Mouse (Mus musculus) heart, embryonic 12.5 days (tissue): ENCODE measurements around the gene Celf2. TPM values are rescaled to one million over a fixed set of nuclear protein-coding genes. Genes with fewer than 3 reads are reported as not detected.

Source experiments
- ATAC-seq: fragments of 200-750 bp; cut with Nextera tagmentation; 2 replicates; pipeline ENCODE4 v1.8.0; 2017; ENCODE audit warnings: moderate TSS enrichment, moderate library complexity; ENCODE audit not compliant: insufficient number of reproducible peaks, low FRiP score
- H3K27ac ChIP-seq: fragments of 300-500 bp; sonication (generic); 2 replicates; pipeline ENCODE4 v1.5.1; 2016; ENCODE audit warnings: mild to moderate bottlenecking, moderate library complexity; ENCODE audit not compliant: poor library complexity, severe bottlenecking
- H3K27me3 ChIP-seq: fragments of 300-500 bp; sonication (generic); replicated peaks from 2 replicates; pipeline ENCODE4 v1.6.1; 2016; ENCODE audit warnings: mild to moderate bottlenecking, moderate library complexity
- H3K36me3 ChIP-seq: fragments of 300-500 bp; sonication (generic); 2 replicates; pipeline ENCODE4 v1.6.1; 2016; ENCODE audit warnings: mild to moderate bottlenecking, moderate library complexity
- H3K4me1 ChIP-seq: fragments of 300-500 bp; sonication (generic); replicated peaks from 2 replicates; pipeline ENCODE4 v1.6.1; 2016; ENCODE audit warnings: mild to moderate bottlenecking
- H3K4me2 ChIP-seq: fragments of 300-500 bp; sonication (generic); 2 replicates; pipeline ENCODE4 v1.6.1; 2016; ENCODE audit warnings: mild to moderate bottlenecking, moderate library complexity
- H3K4me3 ChIP-seq: fragments of 300-500 bp; sonication (generic); 2 replicates; pipeline ENCODE4 v1.5.1; 2016; ENCODE audit warnings: mild to moderate bottlenecking
- H3K9ac ChIP-seq: fragments of 300-500 bp; sonication (generic); 2 replicates; pipeline ENCODE4 v1.6.1; 2016; ENCODE audit warnings: mild to moderate bottlenecking, moderate library complexity
- H3K9me3 ChIP-seq: fragments of 300-500 bp; sonication (generic); replicated peaks from 2 replicates; pipeline ENCODE4 v1.6.1; 2016; ENCODE audit warnings: mild to moderate bottlenecking, moderate library complexity
- WGBS: fragments of 180-500 bp; shearing (Covaris S2); methylation state at CpG from one replicate; pipeline ENCODE4 v1.1.7; 2016; 5-methylcytosine and 5-hydroxymethylcytosine counted together
- polyA plus RNA-seq: library from polyadenylated mRNA; unstranded; fragments of >200 nt; fragmentation: Nextera tagmentation; extraction: Ambion mirVana; gene quantifications from 2 replicates; pipeline ENCODE4 v1.2.1, GENCODE M21; 2016

Celf2 gene
- polyA plus RNA-seq, 1 experiment from 2014 or later: 65.8 TPM

DNA sequence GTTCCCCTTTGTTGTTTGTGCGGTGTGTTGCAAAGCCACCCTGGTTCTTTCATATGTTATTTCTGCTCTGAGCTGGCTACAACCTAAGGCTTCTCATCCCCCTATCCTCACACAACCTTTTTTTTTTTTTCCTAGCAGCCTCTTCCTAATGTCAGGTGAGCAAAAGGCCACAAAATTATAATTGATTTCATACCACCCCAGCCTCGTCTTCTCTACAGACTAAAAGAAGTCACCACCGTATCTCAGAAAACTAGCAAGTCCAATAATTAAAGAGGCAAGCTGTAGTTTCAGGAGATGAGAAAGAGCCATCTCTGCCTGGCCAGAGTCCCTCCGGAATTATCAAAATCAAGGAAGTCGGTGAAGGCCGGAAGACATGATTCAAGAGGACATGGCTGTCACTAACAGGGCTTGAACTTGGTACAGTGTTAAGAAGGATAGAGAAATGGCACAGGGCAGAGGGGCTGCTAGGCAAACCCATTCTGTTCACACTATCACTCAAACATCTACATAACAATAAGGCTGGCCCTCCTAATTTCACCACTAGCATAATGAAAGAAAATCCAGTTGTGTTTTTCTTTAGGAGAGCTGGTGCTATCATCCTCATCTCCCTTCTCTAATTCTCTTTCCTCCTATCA is 628.3 kb downstream of the Celf2 start:
- no peak overlapping the region for H3K4me2 ChIP-seq
- H3K27ac ChIP-seq: no peak overlapping the region
- H3K36me3 ChIP-seq: no peaks in the 10 kb centered on the region
- H3K9ac ChIP-seq: no peak overlapping the region
- H3K9me3 ChIP-seq: no peaks in the 10 kb centered on the region
- ATAC-seq: no peak
- H3K4me1 ChIP-seq: peaks cover 12% of the 10 kb centered on the region
- no peak overlapping the region for H3K4me3 ChIP-seq
- H3K27me3 ChIP-seq: no peaks in the 10 kb centered on the region
- 80% methylated on average over 6 of the region's 6 CpGs for WGBS

DNA sequence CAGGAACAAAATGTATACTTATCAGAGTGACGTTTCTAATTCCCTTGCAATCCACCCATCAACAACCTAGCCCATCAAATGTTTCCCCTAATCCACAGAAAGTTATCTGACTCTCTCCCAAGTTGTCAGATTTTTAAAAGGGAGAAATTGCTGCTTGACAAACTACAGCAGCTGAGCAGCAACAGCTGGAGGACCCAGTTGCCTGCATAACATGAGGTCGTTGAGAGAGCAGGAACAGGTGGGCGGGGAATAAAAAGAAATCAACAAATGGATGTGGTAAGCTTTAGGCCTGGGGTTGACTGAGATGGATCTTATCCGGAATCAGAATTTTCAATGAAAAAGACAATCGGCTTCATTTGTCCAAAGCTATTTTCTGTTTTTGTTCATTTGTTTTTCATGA is 632.3 kb downstream of the Celf2 start:
- Histone ChIP-seq H3K4me2 (no peak overlapping the region), H3K27ac (no peak overlapping the region), H3K27me3 (no peaks in the 10 kb centered on the region), H3K9me3 (no peaks in the 10 kb centered on the region), H3K9ac (no peak overlapping the region), H3K4me1 (0 out of 2 replicates have a peak, but pooled peaks cover 3% of the 10 kb centered on the region), H3K36me3 (no peaks in the 10 kb centered on the region), H3K4me3 (no peak overlapping the region)
- 58% methylated on average over 5 of the region's 5 CpGs for WGBS
- ATAC-seq: no peak

DNA sequence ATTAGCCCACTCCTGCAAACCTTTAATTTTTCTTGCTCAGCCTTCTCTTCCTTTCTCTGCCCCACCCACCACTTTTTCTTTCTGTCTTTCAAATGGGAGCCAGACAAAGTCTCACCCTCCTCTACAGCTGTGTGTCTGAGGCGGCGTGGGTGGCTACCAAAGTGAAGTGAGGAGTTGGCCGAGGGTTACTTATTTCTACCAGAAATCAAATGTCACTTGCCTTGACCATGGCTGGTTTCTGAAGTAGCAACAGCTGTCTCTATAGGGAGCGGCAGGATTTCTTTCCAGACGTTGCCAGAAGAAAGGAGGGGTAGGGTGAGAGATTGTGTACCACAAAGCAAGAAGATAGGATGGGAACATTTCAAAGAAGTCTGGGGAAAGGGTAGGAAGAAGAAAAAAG is 632.8 kb downstream of the Celf2 start:
- no peak overlapping the region for H3K27ac ChIP-seq
- ATAC-seq: no peak

GRCm38 (mm10) chr2:6875071-6875611 is 634.2 kb downstream of the Celf2 start:
- Histone ChIP-seq H3K9ac (no peak overlapping the region), H3K4me3 (no peak overlapping the region), H3K27me3 (no peaks in the 10 kb centered on the region), H3K9me3 (no peaks in the 10 kb centered on the region), H3K27ac (no peak overlapping the region), H3K4me2 (no peak overlapping the region), H3K36me3 (no peaks in the 10 kb centered on the region), H3K4me1 (0 out of 2 replicates have a peak, but pooled peaks cover 7% of the 10 kb centered on the region)
- ATAC-seq: no peak
- 38% methylated on average over 11 of the region's 11 CpGs for WGBS

More for the DNA sequence above, 632.8 kb downstream of the Celf2 start:
- no peak overlapping the region for H3K4me3 ChIP-seq
- WGBS: 48% methylated on average over 5 of the region's 5 CpGs
- no peaks in the 10 kb centered on the region for H3K9me3 ChIP-seq
- no peak overlapping the region for H3K4me2 ChIP-seq
- H3K36me3 ChIP-seq: no peaks in the 10 kb centered on the region
- 0 out of 2 replicates have a peak, but pooled peaks cover 3% of the 10 kb centered on the region for H3K4me1 ChIP-seq
- H3K9ac ChIP-seq: no peak overlapping the region
- H3K27me3 ChIP-seq: no peaks in the 10 kb centered on the region

GRCm38 (mm10) chr2:6874266-6874955 is 635.0 kb downstream of the Celf2 start:
- Histone ChIP-seq H3K27ac (no peak overlapping the region), H3K4me3 (no peak overlapping the region), H3K27me3 (no peaks in the 10 kb centered on the region), H3K9me3 (no peaks in the 10 kb centered on the region), H3K9ac (no peak overlapping the region), H3K4me2 (no peak overlapping the region), H3K4me1 (0 out of 2 replicates have a peak, but pooled peaks cover 11% of the 10 kb centered on the region), H3K36me3 (no peaks in the 10 kb centered on the region)
- no peak for ATAC-seq
- WGBS: 68% methylated on average over 10 of the region's 10 CpGs

DNA sequence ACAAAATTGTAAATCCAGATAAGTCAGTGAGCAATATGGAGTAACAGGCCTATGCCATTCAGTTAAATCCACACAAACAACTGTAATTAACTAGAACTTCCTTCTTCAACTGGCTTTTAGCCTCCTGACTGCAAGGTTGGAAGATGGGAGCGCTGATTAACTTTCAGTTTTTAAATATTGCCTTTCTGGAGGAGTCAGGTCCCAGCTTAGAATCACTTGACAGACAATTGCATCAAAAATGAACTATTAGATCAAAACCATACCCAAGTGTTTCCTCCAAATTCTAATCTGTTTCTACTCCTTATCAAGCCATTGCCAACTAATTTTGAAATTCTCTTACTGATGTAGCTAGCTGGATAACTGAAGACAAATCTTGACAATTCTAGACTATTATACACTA is 635.7 kb downstream of the Celf2 start:
- no peaks in the 10 kb centered on the region for H3K27me3 ChIP-seq
- H3K27ac ChIP-seq: no peak overlapping the region
- ATAC-seq: no peak
- no peaks in the 10 kb centered on the region for H3K9me3 ChIP-seq
- no peak overlapping the region for H3K4me2 ChIP-seq
- no peak overlapping the region for H3K4me3 ChIP-seq
- H3K9ac ChIP-seq: no peak overlapping the region
- 87% methylated on average over 1 of the region's 1 CpGs for WGBS
- 0 out of 2 replicates have a peak, but pooled peaks cover 11% of the 10 kb centered on the region for H3K4me1 ChIP-seq
- no peaks in the 10 kb centered on the region for H3K36me3 ChIP-seq

DNA sequence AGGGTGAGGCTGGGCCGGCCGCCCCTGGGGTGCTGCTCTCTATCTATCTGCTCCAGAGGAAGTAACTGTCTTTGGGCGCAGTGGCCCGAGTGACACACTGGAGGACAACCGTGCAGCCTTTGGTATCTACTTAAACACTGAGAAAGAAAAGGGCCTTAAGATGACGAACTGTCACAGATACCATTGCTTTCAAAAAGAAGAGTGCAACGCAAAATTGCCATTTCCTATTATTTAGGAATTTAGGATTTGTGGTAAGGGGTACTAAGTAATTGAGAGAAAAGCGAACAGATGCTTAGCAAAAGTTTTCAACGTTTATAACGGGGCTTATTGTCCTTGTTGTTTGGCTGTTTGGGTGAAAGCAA is 636.5 kb downstream of the Celf2 start:
- WGBS: 14% methylated on average over 10 of the region's 10 CpGs
- peak overlapping the region; percentile 78; the same call in 1 of the 2 replicates for H3K27ac ChIP-seq
- peak; percentile 75; the same call in 1 of the 2 replicates for ATAC-seq
- H3K27me3 ChIP-seq: no peaks in the 10 kb centered on the region
- H3K4me1 ChIP-seq: 0 out of 2 replicates have a peak, but pooled peaks cover 11% of the 10 kb centered on the region
- no peaks in the 10 kb centered on the region for H3K36me3 ChIP-seq
- peak overlapping the region; percentile 84 for H3K9ac ChIP-seq
- no peaks in the 10 kb centered on the region for H3K9me3 ChIP-seq
- H3K4me3 ChIP-seq: peak overlapping the region; percentile 73
- peak overlapping the region; percentile 77 for H3K4me2 ChIP-seq

DNA sequence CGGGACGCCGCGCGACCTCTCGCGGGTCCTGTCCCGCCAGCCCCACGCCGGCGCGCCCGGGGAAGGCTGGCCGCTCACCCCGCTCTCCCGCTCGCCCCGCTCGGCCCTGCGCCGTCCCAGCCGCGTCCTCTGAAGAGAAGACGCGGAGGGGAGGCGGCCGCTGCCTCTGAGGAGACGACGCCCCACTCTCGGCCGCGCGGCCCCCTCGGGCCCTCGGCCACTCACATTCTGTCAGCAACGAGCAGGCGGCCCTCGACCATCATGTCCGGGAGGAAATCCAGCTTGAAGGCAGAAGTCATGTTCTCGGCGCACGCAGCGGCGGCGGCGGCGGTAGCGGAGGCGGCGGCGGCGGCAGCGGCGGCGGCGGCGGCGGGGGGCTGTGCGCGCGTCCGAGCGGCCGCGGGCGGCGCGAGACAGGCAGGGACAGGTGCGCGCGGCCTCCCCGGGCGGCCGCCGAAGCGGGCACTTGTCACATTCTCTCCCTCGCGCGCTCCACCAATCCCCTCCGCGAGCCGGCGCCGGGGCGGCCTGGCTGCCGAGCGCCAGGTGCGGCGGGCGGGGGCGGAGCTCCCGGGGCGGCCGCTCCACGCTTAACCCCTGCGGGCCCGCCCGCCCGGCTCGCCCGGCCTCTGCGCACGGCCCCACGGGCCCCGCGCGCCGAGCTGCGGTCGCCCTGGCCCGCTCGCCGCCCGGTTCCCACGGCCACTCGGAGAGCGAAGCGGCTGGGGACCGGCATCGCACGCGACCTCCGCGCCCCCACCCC is 637.1 kb downstream of the Celf2 start:
- Histone ChIP-seq H3K27me3 (no peaks in the 10 kb centered on the region), H3K36me3 (no peaks in the 10 kb centered on the region), H3K27ac (peak overlapping the region; percentile 78), H3K4me3 (peak overlapping the region; percentile 73), H3K4me1 (0 out of 2 replicates have a peak, but pooled peaks cover 11% of the 10 kb centered on the region), H3K9ac (peak overlapping the region; percentile 84), H3K9me3 (no peaks in the 10 kb centered on the region), H3K4me2 (peak overlapping the region; percentile 77)
- WGBS: 4% methylated on average over 107 of the region's 124 CpGs
- ATAC-seq: peak; percentile 89

GRCm38 (mm10) chr2:6871281-6872130 is 637.9 kb downstream of the Celf2 start:
- H3K9ac ChIP-seq: peak overlapping the region; percentile 84
- H3K4me1 ChIP-seq: 0 out of 2 replicates have a peak, but pooled peaks cover 11% of the 10 kb centered on the region
- 6% methylated on average over 40 of the region's 40 CpGs for WGBS
- H3K4me2 ChIP-seq: peak overlapping the region; percentile 77
- peak; percentile 48; the same call in 1 of the 2 replicates for ATAC-seq
- H3K4me3 ChIP-seq: peak overlapping the region; percentile 73
- no peaks in the 10 kb centered on the region for H3K9me3 ChIP-seq
- H3K27ac ChIP-seq: peak overlapping the region; percentile 78
- H3K27me3 ChIP-seq: no peaks in the 10 kb centered on the region
- no peaks in the 10 kb centered on the region for H3K36me3 ChIP-seq

- Histone ChIP-seq H3K27me3 (no peaks in the 10 kb centered on the region), H3K9me3 (no peaks in the 10 kb centered on the region), H3K27ac (no peak overlapping the region), H3K4me3 (no peak overlapping the region), H3K36me3 (no peaks in the 10 kb centered on the region), H3K9ac (no peak overlapping the region), H3K4me1 (0 out of 2 replicates have a peak, but pooled peaks cover 11% of the 10 kb centered on the region), H3K4me2 (no peak overlapping the region)
- no peak for ATAC-seq
- 65% methylated on average over 9 of the region's 9 CpGs for WGBS
Measured at GRCm38 (mm10) chr2:6869956-6870710, 639.2 kb downstream of the Celf2 start.
